Mouse (Mus musculus): Measurements from ENCODE around the gene Prss46.

DNA sequence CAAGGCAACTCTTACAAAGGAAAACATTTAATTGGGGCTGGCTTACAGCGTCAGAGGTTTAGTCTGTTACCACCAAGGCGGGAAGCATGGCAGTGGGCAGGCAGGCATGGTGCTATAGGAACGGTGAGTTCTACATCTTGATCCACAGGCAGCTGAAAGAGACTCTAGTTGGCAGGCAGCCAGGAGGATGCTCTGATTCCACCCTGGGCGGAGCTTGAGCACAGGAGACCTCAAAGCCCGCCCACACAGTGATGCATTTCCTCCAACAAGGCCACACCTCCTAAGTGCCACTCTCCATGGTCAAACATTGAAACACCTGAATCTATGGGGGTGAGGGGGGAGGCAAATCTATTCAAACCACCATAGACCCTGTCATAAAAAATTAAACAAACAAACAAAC is 11.3 kb upstream of the Prss46 start:
- TF ChIP-seq CTCF (IDR thresholded peaks at IDR 0.05; ENCODE audit: borderline replicate concordance, control insufficient read depth, extremely low read depth, insufficient read depth, low read length, poor library complexity), result no peak
- TF ChIP-seq POLR2A (IDR thresholded peaks at IDR 0.05; ENCODE audit: control insufficient read depth, extremely low read depth, insufficient read depth, low read length, poor library complexity), result no peak

Measured in thymus, adult 2 months (tissue).